Mouse (Mus musculus) neural tube, embryonic 12.5 days (tissue): ENCODE measurements at regions not wholly inside any gene's neighbourhood (a gene's known extent, or its start where the extent isn't known, plus 50 kb on each side); places are given as distances from the start of the nearest gene placed in this dataset.

Source experiments
- ATAC-seq: fragments of 200-750 bp; cut with Nextera tagmentation; 2 replicates; pipeline ENCODE4 v1.8.0; 2017; ENCODE audit warnings: low read depth, mild to moderate bottlenecking, moderate TSS enrichment, moderate library complexity; ENCODE audit not compliant: low FRiP score
- H3K27ac ChIP-seq: fragments of 300-500 bp; sonication (generic); 2 replicates; pipeline ENCODE4 v1.5.1; 2016
- H3K27me3 ChIP-seq: fragments of 300-500 bp; sonication (generic); replicated peaks from 2 replicates; pipeline ENCODE4 v1.6.1; 2016; ENCODE audit warnings: mild to moderate bottlenecking
- H3K36me3 ChIP-seq: fragments of 300-500 bp; sonication (generic); 2 replicates; pipeline ENCODE4 v1.6.1; 2016; ENCODE audit warnings: mild to moderate bottlenecking
- H3K4me1 ChIP-seq: fragments of 300-500 bp; sonication (generic); 2 replicates; pipeline ENCODE4 v1.6.1; 2016
- H3K4me2 ChIP-seq: fragments of 300-500 bp; sonication (generic); replicated peaks from 2 replicates; pipeline ENCODE4 v1.6.1; 2016; ENCODE audit warnings: mild to moderate bottlenecking
- H3K4me3 ChIP-seq: fragments of 300-500 bp; sonication (generic); 2 replicates; pipeline ENCODE4 v1.5.1; 2016
- H3K9ac ChIP-seq: fragments of 300-500 bp; sonication (generic); 2 replicates; pipeline ENCODE4 v1.6.1; 2016; ENCODE audit warnings: mild to moderate bottlenecking
- H3K9me3 ChIP-seq: fragments of 300-500 bp; sonication (generic); 2 replicates; pipeline ENCODE4 v1.6.1; 2016; ENCODE audit warnings: mild to moderate bottlenecking
- WGBS: fragments of 180-500 bp; shearing (Covaris S2); methylation state at CpG from one replicate; pipeline ENCODE4 v1.1.7; 2016; 5-methylcytosine and 5-hydroxymethylcytosine counted together

DNA sequence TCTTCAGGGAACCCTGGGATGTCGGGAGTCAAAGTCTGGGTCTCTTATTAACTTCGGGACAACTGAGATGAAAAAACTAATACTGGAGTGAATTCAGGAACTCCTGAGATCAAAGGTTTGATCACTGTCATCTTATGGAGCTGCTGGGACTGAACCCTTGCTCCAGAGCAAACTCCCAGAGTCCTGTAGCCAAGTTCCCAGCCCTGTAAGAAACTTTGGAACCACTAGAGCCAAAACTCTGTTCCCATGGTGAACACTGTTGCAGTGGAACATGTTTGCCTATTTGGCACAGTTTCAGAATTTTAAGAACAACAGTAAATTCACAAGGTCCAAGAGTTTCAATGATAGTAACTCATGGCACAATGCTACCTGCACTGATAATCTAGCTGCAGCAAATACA is 172.3 kb upstream of the Nrip1 start:
- H3K4me1 ChIP-seq = no peaks in the 10 kb centered on the region
- no peaks in the 10 kb centered on the region for H3K9me3 ChIP-seq
- ATAC-seq = no peak
- H3K4me3 ChIP-seq = no peak overlapping the region
- no peaks in the 10 kb centered on the region for H3K36me3 ChIP-seq
- no peak overlapping the region for H3K4me2 ChIP-seq
- no peaks in the 10 kb centered on the region for H3K27me3 ChIP-seq
- no peak overlapping the region for H3K27ac ChIP-seq
- WGBS = 92% methylated on average over 2 of the region's 2 CpGs
- no peak overlapping the region for H3K9ac ChIP-seq

GRCm38 (mm10) chr16:76544972-76545371 is 171.3 kb upstream of the Nrip1 start:
- no peaks in the 10 kb centered on the region for H3K36me3 ChIP-seq
- peaks cover under 1% of the 10 kb centered on the region; the same call in 1 of the 2 replicates for H3K4me1 ChIP-seq
- ATAC-seq = no peak
- no peak overlapping the region for H3K4me2 ChIP-seq
- H3K4me3 ChIP-seq = no peak overlapping the region
- no peaks in the 10 kb centered on the region for H3K9me3 ChIP-seq
- no peak overlapping the region for H3K27ac ChIP-seq
- WGBS = 89% methylated on average over 4 of the region's 4 CpGs
- H3K9ac ChIP-seq = no peak overlapping the region
- no peaks in the 10 kb centered on the region for H3K27me3 ChIP-seq

GRCm38 (mm10) chr16:76540964-76541363 is 167.3 kb upstream of the Nrip1 start:
- H3K27me3 ChIP-seq = no peaks in the 10 kb centered on the region
- peaks cover 7% of the 10 kb centered on the region for H3K4me1 ChIP-seq
- no peak overlapping the region for H3K9ac ChIP-seq
- no peak overlapping the region for H3K4me3 ChIP-seq
- H3K27ac ChIP-seq = no peak overlapping the region
- WGBS = 69% methylated on average over 5 of the region's 5 CpGs
- ATAC-seq = no peak
- no peaks in the 10 kb centered on the region for H3K9me3 ChIP-seq
- no peak overlapping the region for H3K4me2 ChIP-seq
- no peaks in the 10 kb centered on the region for H3K36me3 ChIP-seq

- Histone ChIP-seq H3K4me1 (peaks cover 7% of the 10 kb centered on the region), H3K4me3 (no peak overlapping the region), H3K4me2 (no peak overlapping the region), H3K9me3 (no peaks in the 10 kb centered on the region), H3K27ac (no peak overlapping the region), H3K27me3 (no peaks in the 10 kb centered on the region), H3K9ac (no peak overlapping the region), H3K36me3 (no peaks in the 10 kb centered on the region)
- WGBS = 61% methylated on average over 8 of the region's 8 CpGs
- peak; percentile 31; the same call in 1 of the 2 replicates for ATAC-seq
Measured at GRCm38 (mm10) chr16:76540328-76540923, 166.8 kb upstream of the Nrip1 start.

DNA sequence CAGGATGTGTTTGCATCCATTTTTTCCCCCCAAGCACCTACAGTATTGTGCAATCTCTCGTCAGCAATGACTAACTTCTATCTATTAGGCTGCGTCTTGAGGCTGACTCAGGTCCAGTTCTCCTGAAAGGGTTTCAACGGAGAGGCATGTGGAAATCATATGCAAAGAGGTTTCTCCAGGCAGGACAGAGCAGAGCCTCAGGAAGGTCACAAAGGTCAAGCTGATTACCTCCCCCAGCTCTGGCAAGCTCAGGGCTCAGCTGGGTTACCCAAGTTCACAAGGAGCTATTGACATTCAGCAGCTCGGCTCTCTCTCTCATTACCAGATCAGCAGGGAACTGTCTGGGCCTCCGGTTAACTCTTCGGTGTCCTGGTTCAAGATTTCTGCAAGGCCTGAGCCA is 166.0 kb upstream of the Nrip1 start:
- Histone ChIP-seq H3K4me1 (peaks cover 7% of the 10 kb centered on the region), H3K9me3 (no peaks in the 10 kb centered on the region), H3K27ac (no peak overlapping the region), H3K36me3 (no peaks in the 10 kb centered on the region), H3K4me2 (peak overlapping the region; percentile 8; the same call in 1 of the 2 replicates), H3K9ac (no peak overlapping the region), H3K27me3 (no peaks in the 10 kb centered on the region), H3K4me3 (no peak overlapping the region)
- 4% methylated on average over 6 of the region's 6 CpGs for WGBS
- peak; percentile 78 for ATAC-seq

GRCm38 (mm10) chr16:76537871-76538270 is 164.2 kb upstream of the Nrip1 start:
- no peaks in the 10 kb centered on the region for H3K9me3 ChIP-seq
- 92% methylated on average over 11 of the region's 11 CpGs for WGBS
- no peak overlapping the region for H3K27ac ChIP-seq

GRCm38 (mm10) chr16:76532928-76533217 is 159.2 kb upstream of the Nrip1 start:
- H3K4me2 ChIP-seq = no peak overlapping the region
- WGBS = 92% methylated on average over 8 of the region's 8 CpGs
- H3K9ac ChIP-seq = no peak overlapping the region
- H3K27ac ChIP-seq = no peak overlapping the region
- ATAC-seq = no peak
- H3K4me1 ChIP-seq = no peaks in the 10 kb centered on the region
- no peaks in the 10 kb centered on the region for H3K36me3 ChIP-seq
- no peaks in the 10 kb centered on the region for H3K9me3 ChIP-seq
- no peaks in the 10 kb centered on the region for H3K27me3 ChIP-seq
- no peak overlapping the region for H3K4me3 ChIP-seq

More at GRCm38 (mm10) chr16:76537871-76538270, 164.2 kb upstream of the Nrip1 start:
- H3K36me3 ChIP-seq = no peaks in the 10 kb centered on the region
- H3K4me3 ChIP-seq = no peak overlapping the region
- no peaks in the 10 kb centered on the region for H3K27me3 ChIP-seq
- H3K9ac ChIP-seq = no peak overlapping the region
- no peak overlapping the region for H3K4me2 ChIP-seq
- no peak for ATAC-seq
- H3K4me1 ChIP-seq = peaks cover 7% of the 10 kb centered on the region

GRCm38 (mm10) chr16:76532142-76532927 is 158.7 kb upstream of the Nrip1 start:
- 79% methylated on average over 19 of the region's 19 CpGs for WGBS
- Histone ChIP-seq H3K36me3 (no peaks in the 10 kb centered on the region), H3K4me1 (no peaks in the 10 kb centered on the region)

GRCm38 (mm10) chr16:76530886-76531285 is 157.3 kb upstream of the Nrip1 start:
- Histone ChIP-seq H3K4me1 (no peaks in the 10 kb centered on the region), H3K4me3 (no peak overlapping the region), H3K9me3 (no peaks in the 10 kb centered on the region), H3K4me2 (no peak overlapping the region), H3K27ac (no peak overlapping the region), H3K27me3 (no peaks in the 10 kb centered on the region), H3K9ac (no peak overlapping the region), H3K36me3 (no peaks in the 10 kb centered on the region)
- 95% methylated on average over 3 of the region's 3 CpGs for WGBS
- ATAC-seq = no peak

More at GRCm38 (mm10) chr16:76532142-76532927, 158.7 kb upstream of the Nrip1 start:
- H3K9me3 ChIP-seq = no peaks in the 10 kb centered on the region
- no peaks in the 10 kb centered on the region for H3K27me3 ChIP-seq
- no peak overlapping the region for H3K4me2 ChIP-seq
- ATAC-seq = no peak
- no peak overlapping the region for H3K4me3 ChIP-seq
- H3K9ac ChIP-seq = no peak overlapping the region
- H3K27ac ChIP-seq = no peak overlapping the region

DNA sequence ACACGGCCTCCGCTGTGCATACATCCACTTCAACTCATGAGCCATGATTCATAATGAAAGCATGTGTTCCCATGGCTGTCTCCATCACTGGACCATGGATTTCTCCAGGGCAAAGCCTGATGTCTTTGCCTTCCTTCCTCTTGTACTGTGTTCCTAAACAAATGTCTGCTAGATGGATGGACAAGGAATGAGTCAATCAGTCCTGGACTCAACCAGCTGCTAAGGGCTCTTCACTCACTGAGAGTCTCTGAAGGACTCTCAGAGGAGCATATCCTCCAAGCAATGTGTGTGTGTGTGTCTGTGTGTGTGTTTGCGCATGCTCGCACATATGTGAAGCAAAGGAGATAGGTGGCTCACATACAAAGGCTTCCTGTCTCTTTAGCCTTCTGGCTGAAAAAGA is 156.0 kb upstream of the Nrip1 start:
- Histone ChIP-seq H3K27ac (no peak overlapping the region), H3K36me3 (no peaks in the 10 kb centered on the region), H3K4me2 (no peak overlapping the region), H3K9me3 (no peaks in the 10 kb centered on the region), H3K4me1 (no peaks in the 10 kb centered on the region), H3K9ac (no peak overlapping the region), H3K4me3 (no peak overlapping the region), H3K27me3 (no peaks in the 10 kb centered on the region)
- no peak for ATAC-seq
- 95% methylated on average over 4 of the region's 4 CpGs for WGBS

GRCm38 (mm10) chr16:76527106-76527949 is 153.7 kb upstream of the Nrip1 start:
- 88% methylated on average over 6 of the region's 6 CpGs for WGBS
- H3K4me3 ChIP-seq = no peak overlapping the region
- H3K36me3 ChIP-seq = no peaks in the 10 kb centered on the region
- H3K27me3 ChIP-seq = no peaks in the 10 kb centered on the region
- H3K4me2 ChIP-seq = no peak overlapping the region
- H3K9ac ChIP-seq = no peak overlapping the region
- H3K4me1 ChIP-seq = no peaks in the 10 kb centered on the region
- ATAC-seq = no peak
- no peak overlapping the region for H3K27ac ChIP-seq
- no peaks in the 10 kb centered on the region for H3K9me3 ChIP-seq

GRCm38 (mm10) chr16:76525563-76525962 is 151.9 kb upstream of the Nrip1 start:
- WGBS = 93% methylated on average over 5 of the region's 5 CpGs

More at GRCm38 (mm10) chr16:76525563-76525962, 151.9 kb upstream of the Nrip1 start:
- Histone ChIP-seq H3K27ac (no peak overlapping the region), H3K9me3 (no peaks in the 10 kb centered on the region), H3K4me1 (no peaks in the 10 kb centered on the region), H3K4me3 (no peak overlapping the region), H3K4me2 (no peak overlapping the region), H3K9ac (no peak overlapping the region), H3K36me3 (no peaks in the 10 kb centered on the region), H3K27me3 (no peaks in the 10 kb centered on the region)
- no peak for ATAC-seq
